Mouse (Mus musculus) liver, embryonic 16.5 days (tissue): ENCODE data around the gene Katnbl1. TPM values are rescaled to one million over a fixed set of nuclear protein-coding genes. Genes with fewer than 3 reads are reported as not detected.

Experiments
- ATAC-seq: fragments of 200-750 bp; cut with Nextera tagmentation; 2 replicates; pipeline ENCODE4 v1.8.0; 2017; ENCODE audit warnings: low read depth, mild to moderate bottlenecking, moderate number of reproducible peaks, moderate library complexity
- H3K27ac ChIP-seq: fragments of 300-500 bp; sonication (generic); 2 replicates; pipeline ENCODE4 v1.5.1; 2014; ENCODE audit warnings: mild to moderate bottlenecking, low read length
- H3K27me3 ChIP-seq: fragments of 300-500 bp; sonication (generic); 2 replicates; pipeline ENCODE4 v1.6.1; 2014; ENCODE audit warnings: low read depth, low read length, mixed read lengths; ENCODE audit not compliant: control insufficient read depth, insufficient read depth
- H3K36me3 ChIP-seq: fragments of 300-500 bp; sonication (generic); 2 replicates; pipeline ENCODE4 v1.6.1; 2014; ENCODE audit warnings: mild to moderate bottlenecking; ENCODE audit not compliant: control insufficient read depth, insufficient read depth
- H3K4me1 ChIP-seq: fragments of 300-500 bp; sonication (generic); 2 replicates; pipeline ENCODE4 v1.6.1; 2014; ENCODE audit warnings: low read depth, low read length, mixed read lengths; ENCODE audit not compliant: control insufficient read depth
- H3K4me2 ChIP-seq: fragments of 300-500 bp; sonication (generic); 2 replicates; pipeline ENCODE4 v1.6.1; 2014; ENCODE audit warnings: low read depth, low read length, mixed read lengths
- H3K4me3 ChIP-seq: fragments of 300-500 bp; sonication (generic); 2 replicates; pipeline ENCODE4 v1.5.1; 2014; ENCODE audit warnings: low read depth, mild to moderate bottlenecking, low read length
- H3K9ac ChIP-seq: fragments of 300-500 bp; sonication (generic); 2 replicates; pipeline ENCODE4 v1.6.1; 2014; ENCODE audit warnings: low read depth, low read length
- H3K9me3 ChIP-seq: fragments of 300-500 bp; sonication (generic); replicated peaks from 2 replicates; pipeline ENCODE4 v1.6.1; 2016; ENCODE audit warnings: low read length; ENCODE audit not compliant: control insufficient read depth
- WGBS: fragments of 180-500 bp; shearing (Covaris S2); extraction: QIAGEN DNeasy Blood & Tissue Kit; methylation state at CpG from one replicate; pipeline ENCODE4 v1.1.7; 2014; ENCODE audit not compliant: insufficient replicate concordance; 5-methylcytosine and 5-hydroxymethylcytosine counted together
- polyA plus RNA-seq: library from polyadenylated mRNA; unstranded; fragments of >200 nt; fragmentation: Nextera tagmentation; extraction: Ambion mirVana; gene quantifications from 2 replicates; pipeline ENCODE4 v1.2.1, GENCODE M21; 2015

Katnbl1 gene
- 14.4 and 17.1 TPM in 2 replicates for polyA plus RNA-seq

DNA sequence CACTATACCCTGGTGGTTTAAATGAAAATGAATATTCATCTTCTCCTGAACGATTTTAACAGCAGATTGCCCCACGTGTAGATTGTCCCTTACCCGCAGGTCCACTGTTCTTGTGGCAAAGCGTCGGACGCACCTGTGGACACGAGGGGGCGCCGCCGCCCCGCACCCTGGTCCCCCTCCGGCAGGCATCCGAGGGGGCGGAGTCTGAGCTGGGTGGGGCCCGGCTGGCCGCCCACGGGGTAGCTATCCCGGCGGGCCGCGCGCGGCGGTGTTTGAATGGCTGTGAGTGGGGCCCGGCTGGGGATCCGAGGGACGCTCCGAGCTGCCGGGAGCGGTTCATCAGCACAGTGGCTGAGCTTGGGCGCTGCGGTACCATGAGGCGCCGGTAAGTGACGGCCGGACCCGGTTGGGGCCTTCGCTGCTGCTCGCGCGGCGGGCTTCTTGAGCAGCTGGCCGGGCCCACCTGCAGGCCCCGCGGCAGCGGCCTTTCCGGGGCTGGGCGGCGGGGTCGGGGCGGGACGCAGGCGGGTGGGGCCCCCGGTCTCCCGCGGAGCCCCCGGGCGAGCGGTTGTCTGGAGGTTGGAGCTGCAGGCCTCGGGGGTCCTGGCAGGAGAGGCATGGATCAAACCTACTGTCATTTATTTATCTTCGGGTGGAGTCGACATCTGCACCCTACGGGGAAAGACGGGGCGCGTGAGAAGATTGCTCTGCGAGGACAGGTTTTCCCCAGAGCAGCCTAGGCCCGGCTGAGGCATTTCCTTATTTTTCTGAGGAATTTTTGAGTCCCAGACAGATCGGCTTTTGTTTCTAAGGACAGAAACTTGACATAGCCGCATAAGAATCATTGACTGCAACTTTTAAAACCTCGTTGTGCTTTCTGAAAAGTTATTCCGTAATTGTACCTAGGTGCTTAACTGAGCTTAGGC lies at the start of gene Katnbl1:
Gene Katnbl1 (plus strand): TSS at position 239 of the 926 bp plus-strand sequence.
- peak within 1 kb of the TSS; percentile 99 for H3K4me3 ChIP-seq
- no peaks in the 10 kb centered on the region for H3K36me3 ChIP-seq

DNA sequence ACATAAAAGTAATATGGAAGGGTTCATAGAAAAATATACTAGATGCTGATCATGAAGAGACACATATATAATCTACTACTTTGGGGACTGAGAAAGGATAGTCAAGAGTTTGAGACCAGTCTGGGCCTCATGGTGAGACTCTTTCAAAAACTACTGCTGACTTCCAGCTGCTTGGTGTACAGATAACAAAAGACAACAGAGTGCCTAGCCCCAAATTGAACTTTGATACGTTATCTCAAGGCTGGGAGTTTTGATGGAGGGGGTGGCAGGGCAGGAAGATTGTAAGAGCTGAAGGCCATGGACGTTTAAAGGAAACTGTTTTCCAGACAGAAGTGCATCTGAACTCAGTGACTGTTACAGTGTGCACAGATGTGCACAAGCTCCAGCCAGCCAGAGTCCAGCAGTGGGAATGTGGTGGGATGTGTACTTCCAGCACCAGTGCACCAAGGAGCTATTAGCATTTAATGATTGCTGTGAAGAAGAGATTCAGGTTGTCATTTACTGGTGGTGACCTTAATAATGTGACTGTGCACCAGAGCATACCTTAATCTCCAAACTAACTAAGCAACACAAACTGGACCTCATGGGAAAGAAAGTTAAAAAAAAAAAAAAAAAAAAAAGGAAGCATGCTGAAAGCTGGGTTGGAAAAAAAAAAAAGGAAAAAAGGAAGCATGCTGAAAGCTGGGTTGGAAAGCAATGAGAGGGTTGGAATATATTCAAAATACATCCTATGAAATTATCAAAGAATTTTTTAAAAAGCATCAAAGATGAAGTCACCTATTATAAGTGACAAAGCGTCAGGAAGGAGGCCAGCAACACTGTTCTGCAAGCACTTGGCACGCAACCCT lies 46.7 kb upstream of the Katnbl1 start:
- Histone ChIP-seq H3K9me3 (no peaks in the 10 kb centered on the region), H3K9ac (no peak overlapping the region), H3K36me3 (peaks cover 7% of the 10 kb centered on the region), H3K4me1 (peaks cover 13% of the 10 kb centered on the region), H3K4me2 (no peak overlapping the region), H3K4me3 (no peak overlapping the region), H3K27me3 (no peaks in the 10 kb centered on the region), H3K27ac (no peak overlapping the region)
- peak; percentile 56; the same call in 1 of the 2 replicates for ATAC-seq
- 48% methylated on average over 4 of the region's 4 CpGs for WGBS

More for the DNA sequence above, at the start of gene Katnbl1:
- Histone ChIP-seq H3K4me2 (peak within 1 kb of the TSS; percentile 78), H3K27me3 (no peaks in the 10 kb centered on the region), H3K9ac (peak within 1 kb of the TSS; percentile 99), H3K4me1 (peaks cover 17% of the 10 kb centered on the region), H3K27ac (peak within 1 kb of the TSS; percentile 91), H3K9me3 (no peaks in the 10 kb centered on the region)
- under 1% methylated on average over 72 of the region's 72 CpGs for WGBS
- peak; percentile 100 for ATAC-seq

DNA sequence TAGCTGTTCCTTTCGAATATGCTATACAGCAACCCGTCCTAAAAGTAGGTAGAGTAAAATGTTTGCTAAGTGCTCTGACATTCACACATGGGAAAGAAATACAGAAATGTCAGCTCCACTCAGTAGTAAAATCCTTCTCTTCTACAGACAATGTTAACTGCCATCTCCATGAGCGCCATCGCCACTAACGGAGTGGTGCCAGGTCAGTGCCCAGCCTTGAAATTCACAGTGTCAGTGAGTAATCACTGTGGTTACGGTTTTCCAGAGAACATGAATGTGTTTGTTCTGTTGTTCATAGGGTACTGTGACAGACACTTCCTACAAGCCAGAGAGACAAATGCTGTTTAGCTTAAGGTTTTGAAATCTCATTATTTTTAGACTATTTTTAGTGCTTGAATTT lies 41.8 kb upstream of the Katnbl1 start:
- Histone ChIP-seq H3K4me2 (no peak overlapping the region), H3K27ac (no peak overlapping the region), H3K4me1 (peaks cover 2% of the 10 kb centered on the region), H3K9me3 (no peaks in the 10 kb centered on the region), H3K36me3 (peaks cover 14% of the 10 kb centered on the region), H3K27me3 (no peaks in the 10 kb centered on the region), H3K4me3 (no peak overlapping the region), H3K9ac (no peak overlapping the region)
- ATAC-seq, result no peak
- WGBS, result 79% methylated on average over 6 of the region's 6 CpGs

DNA sequence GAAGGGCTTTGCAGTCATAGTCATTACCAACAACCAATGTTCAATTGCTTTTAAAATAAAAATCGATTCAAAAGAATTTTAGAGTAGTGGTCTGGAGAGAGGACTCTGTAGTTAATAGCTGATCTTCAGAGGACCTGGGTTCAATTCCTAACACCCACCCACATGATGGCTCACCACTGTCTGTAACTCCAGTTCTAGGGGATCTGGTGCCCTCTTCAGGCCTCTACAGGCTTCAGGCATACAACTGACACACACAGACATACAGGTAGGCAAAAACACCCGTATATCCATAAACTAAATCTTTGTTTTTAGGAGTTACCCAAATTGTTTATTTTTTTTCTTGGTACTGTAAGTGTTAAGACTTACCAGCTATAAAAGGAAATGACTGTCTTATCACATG lies 39.3 kb upstream of the Katnbl1 start:
- Histone ChIP-seq H3K4me2 (no peak overlapping the region), H3K36me3 (peaks cover 7% of the 10 kb centered on the region), H3K4me1 (no peaks in the 10 kb centered on the region), H3K27me3 (no peaks in the 10 kb centered on the region), H3K9ac (no peak overlapping the region), H3K4me3 (no peak overlapping the region), H3K27ac (no peak overlapping the region), H3K9me3 (no peaks in the 10 kb centered on the region)
- WGBS, result 76% methylated on average over 2 of the region's 2 CpGs
- no peak for ATAC-seq

DNA sequence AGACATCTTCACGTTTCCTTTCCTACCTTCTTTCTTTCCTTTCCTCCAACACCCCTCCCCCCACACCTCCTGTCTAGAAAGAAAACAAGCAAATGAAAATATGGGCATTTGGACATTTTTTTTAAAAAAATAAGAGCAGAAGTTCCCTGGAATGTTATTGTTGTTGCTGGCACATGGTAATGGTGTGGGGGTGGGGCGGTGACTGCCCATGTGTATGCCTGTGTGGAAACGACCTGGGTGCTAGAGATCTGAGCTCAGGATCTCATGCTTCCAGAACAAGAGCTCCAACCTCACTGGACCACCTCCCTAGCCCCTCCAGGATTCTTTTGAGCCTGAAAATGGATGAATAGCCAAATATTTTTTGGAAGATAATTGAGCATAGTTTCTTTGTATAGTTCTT lies 37.9 kb upstream of the Katnbl1 start:
- Histone ChIP-seq H3K4me3 (no peak overlapping the region), H3K36me3 (peaks cover 7% of the 10 kb centered on the region), H3K27ac (no peak overlapping the region), H3K9me3 (no peaks in the 10 kb centered on the region), H3K27me3 (no peaks in the 10 kb centered on the region), H3K9ac (no peak overlapping the region), H3K4me2 (no peak overlapping the region), H3K4me1 (no peaks in the 10 kb centered on the region)
- WGBS, result 69% methylated on average over 3 of the region's 3 CpGs
- no peak for ATAC-seq

DNA sequence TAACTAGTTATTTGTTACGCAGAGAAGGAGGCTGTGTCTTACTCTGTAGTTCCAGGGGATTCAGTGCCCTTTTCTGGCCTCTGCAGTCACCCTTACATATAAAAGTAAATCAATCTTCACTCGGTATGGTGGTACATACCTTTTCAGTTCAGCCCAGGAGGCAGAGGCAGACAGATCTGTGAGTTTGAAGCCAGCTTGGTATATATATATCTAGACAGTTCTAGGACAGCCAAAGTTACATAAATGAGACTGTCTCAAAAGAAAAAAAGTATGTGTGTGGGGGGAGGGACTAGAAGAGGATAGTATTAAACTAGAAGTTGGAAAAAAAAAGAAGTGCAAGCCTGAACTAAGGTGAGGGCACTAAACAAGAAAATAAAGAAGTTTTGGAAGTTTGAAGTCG lies 30.8 kb upstream of the Katnbl1 start:
- peaks cover 6% of the 10 kb centered on the region for H3K36me3 ChIP-seq
- 67% methylated on average over 3 of the region's 3 CpGs for WGBS
- H3K4me3 ChIP-seq, result no peak overlapping the region
- H3K9ac ChIP-seq, result no peak overlapping the region
- ATAC-seq, result no peak
- H3K27ac ChIP-seq, result no peak overlapping the region
- H3K4me1 ChIP-seq, result no peaks in the 10 kb centered on the region
- H3K27me3 ChIP-seq, result no peaks in the 10 kb centered on the region
- no peaks in the 10 kb centered on the region for H3K9me3 ChIP-seq
- no peak overlapping the region for H3K4me2 ChIP-seq

DNA sequence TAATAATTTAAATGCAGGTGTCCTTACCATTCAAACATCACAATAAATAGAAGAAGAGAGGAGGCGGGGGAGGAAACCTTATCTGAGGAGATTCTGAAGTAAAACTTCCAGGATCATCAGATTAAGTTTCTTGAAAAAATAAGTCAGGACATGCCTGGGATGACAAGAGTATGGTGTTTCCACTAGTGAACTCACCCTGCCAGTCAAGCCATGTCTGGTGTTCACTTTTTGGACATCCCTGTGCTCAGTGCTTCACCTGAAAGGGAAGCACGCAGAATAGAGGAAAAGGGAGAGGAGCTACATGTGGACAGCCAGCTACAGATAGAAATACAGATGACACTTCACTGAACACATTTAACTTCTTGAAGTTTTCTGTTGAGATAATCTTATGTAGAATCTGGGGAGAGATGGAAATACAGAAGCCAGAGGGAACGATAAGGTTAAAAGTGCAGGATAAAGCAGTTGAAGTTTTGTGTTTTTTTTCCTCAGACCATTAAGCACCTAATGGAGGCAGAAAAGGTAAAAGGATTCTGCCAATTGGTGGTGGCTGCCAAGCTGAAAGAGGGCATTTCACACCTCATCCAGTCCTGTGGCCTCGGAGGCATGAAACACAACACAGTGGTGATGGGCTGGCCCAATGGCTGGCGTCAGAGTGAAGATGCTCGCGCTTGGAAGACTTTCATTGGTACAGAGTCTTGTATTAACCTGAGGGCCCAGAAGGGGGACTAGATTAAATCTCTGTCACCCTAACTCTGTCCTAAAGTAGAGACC lies 25.1 kb upstream of the Katnbl1 start:
- ATAC-seq, result no peak
- no peak overlapping the region for H3K27ac ChIP-seq
- peaks cover 22% of the 10 kb centered on the region for H3K36me3 ChIP-seq
- H3K9ac ChIP-seq, result no peak overlapping the region
- H3K9me3 ChIP-seq, result no peaks in the 10 kb centered on the region
- 88% methylated on average over 7 of the region's 7 CpGs for WGBS
- H3K4me2 ChIP-seq, result no peak overlapping the region
- no peaks in the 10 kb centered on the region for H3K27me3 ChIP-seq
- H3K4me1 ChIP-seq, result no peaks in the 10 kb centered on the region
- no peak overlapping the region for H3K4me3 ChIP-seq

DNA sequence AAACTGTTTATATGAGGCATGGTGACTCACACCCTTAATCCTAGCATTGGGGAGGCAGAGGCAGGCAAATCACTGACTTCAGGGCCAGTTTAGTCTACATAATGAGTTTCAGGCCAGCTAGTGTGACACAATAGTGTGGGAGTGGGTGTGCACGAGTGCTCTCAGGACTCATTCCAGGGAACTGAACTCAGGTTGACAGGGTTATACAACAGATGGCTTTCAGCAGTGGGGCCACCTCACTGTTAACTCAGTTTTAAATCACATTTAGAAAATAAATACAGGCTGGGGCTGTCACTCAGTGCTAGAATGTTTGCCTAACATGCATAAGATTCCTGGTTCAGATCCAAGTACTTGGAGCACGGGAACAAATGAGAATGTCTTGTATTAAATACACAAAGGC lies 19.4 kb upstream of the Katnbl1 start:
- H3K27me3 ChIP-seq, result no peaks in the 10 kb centered on the region
- no peak overlapping the region for H3K4me3 ChIP-seq
- no peak overlapping the region for H3K9ac ChIP-seq
- no peak overlapping the region for H3K27ac ChIP-seq
- H3K9me3 ChIP-seq, result no peaks in the 10 kb centered on the region
- H3K4me1 ChIP-seq, result no peaks in the 10 kb centered on the region
- 75% methylated on average over 2 of the region's 2 CpGs for WGBS
- no peak overlapping the region for H3K4me2 ChIP-seq
- no peak for ATAC-seq
- H3K36me3 ChIP-seq, result peaks cover 54% of the 10 kb centered on the region
